Mouse (Mus musculus) cerebellum, adult 2 months (tissue): Measurements from ENCODE around the gene Dhrs3.

Experiments
- CTCF ChIP-seq: fragments of 200-500 bp; IDR thresholded peaks from 2 replicates; pipeline ENCODE4 v1.5.1; 2011; ENCODE audit warnings: low read depth, mild to moderate bottlenecking, control low read depth, low read length, moderate library complexity, borderline replicate concordance; ENCODE audit not compliant: insufficient read depth
- POLR2A ChIP-seq: fragments of 200-500 bp; IDR thresholded peaks from 2 replicates; pipeline ENCODE4 v1.6.1; 2011; ENCODE audit warnings: low read length, control low read depth, borderline replicate concordance; ENCODE audit not compliant: insufficient read depth

GRCm38 (mm10) chr4:144917101-144917500 lies 24.5 kb downstream of the Dhrs3 start:
- TF ChIP-seq CTCF (no peak), POLR2A (no peak)
